Mouse (Mus musculus) left cerebral cortex, adult 18-20 months (tissue): Measurements from ENCODE around the gene Pxdn. TPM values are rescaled to one million over a fixed set of nuclear protein-coding genes. Genes with fewer than 3 reads are reported as not detected.

Experiments
- DNase-seq, 2 experiments: peaks; one replicate each; pipeline ENCODE4 v3.0.0; 2021 to 2022; ENCODE audit warnings: low spot score in 2 of 2, mixed read lengths in 1 of 2
- long read RNA-seq, 2 experiments: library from polyadenylated mRNA; stranded (forward); transcript quantifications; one replicate each; pipeline ENCODE4 v2.0.0; 2021
- total RNA-seq, 2 experiments: library from RNA; stranded (reverse); gene quantifications; 2 replicates each; pipeline ENCODE4 v1.2.3; 2021

The Pxdn gene
- total RNA-seq = 10 to 100 TPM; 41.7 to 54.0 TPM
- long read RNA-seq, experiment 1, full-length matches to known transcripts = 2 of 13 reads
- long read RNA-seq, experiment 1, partial matches to known transcripts = 9 of 13 reads
- long read RNA-seq, experiment 1, other reads (novel, unspliced or antisense) = 2 of 13 reads
- long read RNA-seq, experiment 2, full-length matches to known transcripts = 1 of 4 reads
- long read RNA-seq, experiment 2, partial matches to known transcripts = 3 of 4 reads
- long read RNA-seq, experiment 2, other reads (novel, unspliced or antisense) = 0 of 4 reads

DNA sequence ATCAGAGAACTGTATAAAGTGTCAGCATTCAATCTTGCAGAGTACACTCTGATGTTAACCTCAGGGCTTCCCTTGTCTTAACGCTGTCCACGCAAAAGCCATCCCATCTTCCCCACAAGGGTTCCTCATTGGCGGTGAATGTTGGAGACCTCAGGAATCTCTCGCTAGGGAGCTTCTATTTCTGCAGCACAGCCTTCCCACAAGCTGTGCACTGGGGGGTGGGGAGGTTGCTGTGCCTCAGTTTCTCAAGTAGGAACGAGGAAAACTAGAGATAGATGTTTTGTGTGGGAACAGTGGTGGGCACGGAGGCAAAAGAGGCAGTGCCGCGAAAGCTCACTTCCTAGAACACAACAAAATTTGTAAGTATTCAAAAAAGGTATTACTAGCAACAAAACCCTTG lies at the start of gene Pxdn:
Pxdn (plus strand) TSS at position 301 of the 400 bp plus-strand sequence.
- DNase-seq = no peak

GRCm38 (mm10) chr12:29894669-29895068 lies 42.7 kb upstream of the Pxdn start:
- DNase-seq = peak; percentile 55 to 67

DNA sequence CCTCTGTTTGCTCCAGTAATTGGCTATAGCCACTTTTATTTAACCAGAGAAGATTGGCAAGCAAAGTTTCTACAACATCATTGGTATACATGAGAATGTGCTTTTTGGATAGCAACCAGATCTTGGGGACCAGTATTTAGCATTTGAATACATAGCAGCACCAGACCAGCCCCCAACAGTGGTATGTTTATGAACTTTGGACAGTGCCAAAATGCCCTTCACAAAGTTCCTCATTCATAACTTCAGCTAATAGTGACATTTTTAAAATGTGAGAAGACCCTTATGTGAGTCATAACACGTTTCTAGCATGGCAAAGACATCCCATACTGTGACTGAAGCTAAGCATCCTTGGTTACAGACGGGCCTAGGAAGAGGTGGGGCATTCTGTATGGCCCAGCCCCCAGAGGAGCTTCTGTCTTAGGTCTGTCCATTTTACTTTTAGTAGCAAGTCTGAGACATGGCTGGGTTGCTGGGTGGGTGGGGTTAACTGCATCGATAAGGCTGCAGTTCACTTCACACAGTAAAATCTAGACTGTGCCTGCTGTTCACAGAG lies 39.8 kb upstream of the Pxdn start:
- no peak for DNase-seq

- no peak for DNase-seq
Observed at GRCm38 (mm10) chr12:29904101-29904874, 33.1 kb upstream of the Pxdn start.

DNA sequence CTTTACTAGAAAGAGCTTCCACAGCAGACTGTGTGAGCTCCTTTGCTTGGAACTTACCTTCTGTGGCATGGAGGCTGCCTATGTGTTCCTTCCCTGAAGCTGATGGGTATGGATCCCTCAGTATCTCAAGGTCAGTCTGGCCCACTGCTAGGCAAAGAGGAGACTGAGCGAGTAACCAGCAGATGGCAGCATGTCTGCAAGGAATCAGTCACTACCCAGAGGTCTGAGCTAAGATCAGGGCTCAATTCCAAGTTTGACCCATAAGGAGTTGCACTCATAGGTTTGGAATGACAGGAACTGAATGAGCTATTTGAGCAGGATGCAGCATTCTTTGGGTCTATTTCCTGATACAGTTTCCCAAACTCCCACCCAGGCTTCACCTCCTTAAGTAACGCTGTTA lies 30.4 kb upstream of the Pxdn start:
- peak; percentile 44 to 49 for DNase-seq

DNA sequence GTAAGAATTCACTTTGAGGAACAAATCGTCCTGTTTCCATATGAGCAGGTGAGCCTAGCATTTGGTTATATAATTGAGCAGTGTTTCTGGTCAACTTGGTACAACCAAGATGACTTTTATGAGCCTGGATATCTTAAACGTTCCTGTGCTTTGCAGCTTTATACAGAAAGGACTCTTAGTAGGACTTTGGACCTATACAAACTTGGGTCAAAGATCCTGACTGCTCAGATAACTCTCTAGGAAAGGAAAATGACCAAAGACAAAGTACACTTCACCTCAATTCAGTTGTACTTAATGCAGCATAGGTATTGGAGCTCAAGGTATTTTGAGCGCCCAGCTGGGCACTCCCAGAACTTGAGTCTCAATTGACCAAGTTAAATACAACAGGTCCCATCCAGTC lies 21.3 kb upstream of the Pxdn start:
- no peak for DNase-seq

- no peak for DNase-seq
Observed at GRCm38 (mm10) chr12:29916807-29917206, 20.6 kb upstream of the Pxdn start.

DNA sequence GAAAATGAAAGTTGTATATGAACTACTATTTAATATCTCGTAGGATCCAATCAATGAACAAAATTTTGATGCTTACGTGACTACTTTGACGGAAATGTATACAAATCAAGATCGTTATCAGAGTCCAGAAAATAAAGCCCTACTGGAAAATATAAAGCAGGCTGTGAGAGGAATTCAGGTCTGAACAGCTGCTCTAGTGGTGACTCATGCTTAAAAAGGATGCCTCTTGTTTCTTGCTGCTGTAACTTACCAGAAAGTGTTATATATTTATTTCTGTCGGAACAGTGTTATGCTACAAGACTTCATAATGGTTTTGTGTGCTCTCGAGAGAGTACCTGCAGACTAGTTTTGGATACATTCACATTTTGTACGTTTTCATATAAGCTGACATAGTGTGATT lies 17.1 kb upstream of the Pxdn start:
- no peak for DNase-seq

DNA sequence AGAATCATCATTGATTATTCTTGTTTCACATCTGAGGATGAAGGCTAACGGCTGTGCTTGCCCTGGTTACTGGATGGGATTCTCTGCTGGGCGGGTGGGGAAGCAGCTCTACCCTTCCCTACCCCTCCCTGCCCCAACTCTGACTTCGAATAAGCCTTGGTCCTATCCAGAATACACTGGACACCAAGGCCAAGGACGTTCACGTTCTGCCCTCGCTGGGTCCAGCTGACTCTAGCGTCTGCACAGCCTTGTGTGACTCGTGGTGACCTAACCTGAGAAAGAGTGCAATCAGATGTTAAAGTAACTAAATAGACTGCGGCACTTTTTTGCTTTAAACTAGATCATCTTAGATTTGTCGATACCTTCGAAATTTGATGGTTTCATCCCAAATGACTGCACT lies 15.9 kb upstream of the Pxdn start:
- no peak for DNase-seq

- peak; percentile 57 to 71 for DNase-seq
Observed at GRCm38 (mm10) chr12:29926896-29927295, 10.5 kb upstream of the Pxdn start.

DNA sequence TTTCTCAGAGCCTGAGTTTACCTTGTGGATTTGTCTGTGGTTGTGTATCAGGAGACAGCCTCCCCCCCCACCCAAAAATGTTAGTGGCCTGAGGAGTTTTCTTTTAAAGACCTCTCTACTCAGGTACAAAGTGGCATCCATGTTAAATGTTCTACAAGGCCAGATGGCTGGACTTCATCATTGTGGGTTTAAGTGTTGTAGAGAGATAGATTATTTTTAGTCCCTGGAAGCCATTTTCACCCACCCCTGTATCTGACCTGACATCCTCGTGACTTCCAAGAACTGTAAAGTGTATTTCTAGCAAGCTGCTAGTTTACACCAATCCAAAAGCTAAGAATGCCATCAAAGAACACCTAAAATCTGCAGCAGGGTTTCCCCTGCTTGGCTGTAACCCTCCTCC lies 6.8 kb upstream of the Pxdn start:
- DNase-seq = no peak

DNA sequence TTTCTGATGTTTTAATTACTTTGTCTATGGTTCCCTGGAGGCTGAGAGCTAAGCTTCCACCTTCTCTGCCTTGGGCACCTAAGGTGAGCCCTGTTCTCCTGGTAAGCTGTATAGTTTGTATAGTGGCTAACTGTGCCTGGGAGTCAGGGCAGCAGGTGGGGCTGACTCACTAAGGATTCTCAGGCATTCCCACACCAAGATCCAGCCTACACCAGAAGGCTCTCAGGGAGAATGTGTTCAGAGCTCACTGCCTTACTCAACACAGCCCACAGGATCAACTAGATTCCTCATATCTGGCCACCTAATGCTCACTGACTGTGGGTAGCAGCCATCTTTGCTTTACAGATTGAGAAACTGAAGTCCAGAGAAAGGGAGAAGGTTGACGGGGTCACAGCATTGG lies 4.5 kb upstream of the Pxdn start:
- DNase-seq = peak in 1 of 2 experiments; percentile 38

- no peak for DNase-seq
Observed at GRCm38 (mm10) chr12:29933501-29933900, 3.9 kb upstream of the Pxdn start.

- DNase-seq = peak; percentile 74 to 75
Observed at GRCm38 (mm10) chr12:29934120-29934581, 3.3 kb upstream of the Pxdn start.

DNA sequence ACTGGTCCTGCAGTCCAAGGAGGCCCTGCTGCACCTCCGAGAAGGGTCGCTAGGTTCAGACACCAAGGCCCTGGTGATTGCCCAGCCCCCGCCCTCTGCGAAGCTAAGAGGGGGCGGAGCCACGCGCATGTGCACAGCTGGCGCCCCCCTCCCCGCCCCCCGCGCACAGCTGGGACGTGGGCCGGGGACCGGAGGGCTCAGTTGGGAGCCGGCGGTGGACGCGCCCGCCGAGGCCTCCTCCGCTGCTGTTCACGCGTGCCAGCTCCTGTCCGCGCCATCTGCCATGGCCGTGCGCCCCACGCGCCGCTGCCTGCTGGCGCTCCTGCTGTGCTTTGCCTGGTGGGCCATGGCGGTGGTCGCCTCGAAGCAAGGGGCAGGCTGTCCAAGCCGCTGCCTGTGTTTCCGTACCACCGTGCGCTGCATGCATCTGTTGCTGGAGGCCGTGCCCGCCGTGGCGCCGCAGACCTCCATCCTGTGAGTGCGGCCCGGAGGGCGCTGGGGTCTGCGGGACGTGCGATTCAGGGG lies 505 bp downstream of the Pxdn start:
- DNase-seq = peak; percentile 59 to 71

DNA sequence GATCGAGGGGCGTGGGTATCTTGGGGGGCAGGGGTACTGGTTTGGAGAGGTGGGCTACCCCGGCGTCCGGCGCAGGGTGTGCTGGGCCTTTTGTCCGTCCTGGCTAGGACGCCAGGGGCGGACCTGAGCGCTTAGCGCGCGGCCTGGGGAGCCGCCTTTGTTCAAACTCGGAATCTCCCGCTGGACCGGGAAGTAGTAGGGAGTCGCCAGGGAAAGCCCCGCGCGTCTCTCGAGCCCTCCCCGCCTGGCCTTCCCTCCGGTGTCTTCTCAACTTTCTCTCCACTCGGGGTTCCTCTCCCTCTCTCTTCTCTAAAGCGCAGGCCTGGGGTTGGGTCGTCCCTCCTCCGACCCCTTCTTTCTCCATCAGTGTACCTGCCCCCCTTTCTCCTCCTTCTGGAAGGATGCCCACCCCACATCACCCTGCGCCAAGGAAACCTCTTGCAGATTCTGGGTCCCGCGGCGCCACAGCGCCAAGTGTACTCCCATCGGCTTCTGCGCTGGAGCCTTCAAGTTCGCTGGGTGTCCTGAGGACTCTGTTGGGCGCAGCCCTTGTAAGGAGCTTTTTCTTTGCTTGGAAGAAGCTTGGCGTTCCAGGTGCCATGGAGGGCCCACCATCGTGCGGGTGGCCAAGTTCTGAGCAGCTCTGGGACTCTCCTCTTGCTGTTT lies 1.1 kb downstream of the Pxdn start:
- DNase-seq = peak; percentile 53 to 57

DNA sequence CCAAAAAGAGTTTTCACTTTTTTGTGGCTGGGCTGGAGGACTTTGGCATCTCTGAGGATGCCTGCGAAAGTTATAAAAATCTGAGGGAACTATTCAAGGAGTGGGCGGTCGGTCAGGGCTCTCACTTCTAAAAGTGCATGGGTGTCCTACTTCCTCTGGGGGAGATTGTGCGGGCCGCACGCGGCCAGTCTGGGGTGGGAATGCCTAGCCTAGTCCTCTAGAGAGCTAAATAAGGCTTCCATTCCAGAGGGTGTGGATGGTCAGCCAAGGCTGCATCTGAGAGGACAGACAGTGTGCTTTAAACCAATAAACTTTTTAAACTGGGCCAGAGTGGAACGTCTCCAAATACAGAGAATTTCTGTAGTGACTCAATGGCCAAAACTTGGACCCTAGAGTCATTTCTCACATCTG lies 1.9 kb downstream of the Pxdn start:
- DNase-seq = peak in 1 of 2 experiments; percentile 26

DNA sequence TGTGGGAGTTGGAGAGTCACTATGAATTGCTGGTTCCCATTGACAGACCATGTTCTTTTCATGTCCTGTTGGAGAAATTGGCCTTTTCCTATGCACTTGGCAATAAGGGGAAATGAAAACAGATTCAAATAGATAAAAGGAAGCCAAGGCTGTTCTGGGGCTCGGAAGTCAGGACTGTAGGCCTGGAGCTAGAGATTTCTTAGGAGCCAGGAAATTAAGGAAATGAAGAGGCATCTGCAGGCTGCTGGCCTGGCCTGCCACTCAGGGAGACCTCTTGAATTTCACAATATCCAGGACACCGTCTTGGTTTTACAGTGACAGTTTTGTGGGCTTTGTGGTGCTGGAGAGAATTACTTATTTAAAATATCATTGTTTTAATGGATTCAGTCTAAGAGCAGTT lies 5.0 kb downstream of the Pxdn start:
- no peak for DNase-seq

DNA sequence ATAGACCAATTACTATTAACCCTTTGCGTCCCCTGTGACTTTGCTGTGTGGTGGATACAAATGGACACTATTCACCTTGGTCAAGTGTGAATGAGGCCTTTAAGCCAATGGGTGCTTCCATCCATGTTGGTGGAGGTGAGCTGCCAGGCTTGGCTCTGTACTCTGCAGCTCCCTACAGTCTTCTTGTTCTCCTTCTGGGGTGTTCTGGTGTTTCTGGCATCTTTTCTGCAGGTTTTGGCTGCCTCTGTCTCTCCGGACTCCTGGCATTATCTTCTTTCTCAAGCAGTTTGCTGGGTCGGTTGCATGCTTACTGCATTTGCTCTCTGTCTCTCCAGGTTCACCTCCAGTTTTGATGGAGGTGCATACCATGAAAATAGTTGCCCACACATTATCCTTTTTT lies 7.2 kb downstream of the Pxdn start:
- DNase-seq = no peak

DNA sequence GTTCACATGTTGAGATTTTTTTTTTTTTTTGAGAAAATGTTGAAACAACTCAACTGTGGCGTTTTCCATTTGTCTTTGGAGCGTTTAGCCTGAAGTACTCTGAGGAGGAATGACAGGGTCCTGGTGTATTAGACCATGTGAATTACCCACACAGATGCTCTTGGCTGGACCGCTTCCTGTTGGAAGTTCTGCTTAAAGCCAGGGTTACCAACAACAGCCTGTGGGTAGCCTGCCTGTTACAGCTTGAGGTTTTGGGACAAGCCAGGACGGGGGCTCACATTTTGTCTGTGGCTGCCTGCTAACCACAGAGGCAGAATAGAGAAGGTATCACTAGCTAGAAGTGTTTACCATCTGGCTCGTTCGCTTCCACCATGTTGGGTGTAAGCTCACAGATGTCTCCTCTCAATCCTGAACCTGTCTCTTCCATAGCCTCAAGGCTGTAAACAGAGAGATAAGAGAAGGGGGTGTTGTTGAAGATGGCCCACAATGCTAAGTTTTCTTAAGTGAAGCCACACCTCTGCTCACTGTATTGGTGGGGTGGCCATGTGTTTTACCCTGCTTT lies 7.9 kb downstream of the Pxdn start:
- DNase-seq = no peak

DNA sequence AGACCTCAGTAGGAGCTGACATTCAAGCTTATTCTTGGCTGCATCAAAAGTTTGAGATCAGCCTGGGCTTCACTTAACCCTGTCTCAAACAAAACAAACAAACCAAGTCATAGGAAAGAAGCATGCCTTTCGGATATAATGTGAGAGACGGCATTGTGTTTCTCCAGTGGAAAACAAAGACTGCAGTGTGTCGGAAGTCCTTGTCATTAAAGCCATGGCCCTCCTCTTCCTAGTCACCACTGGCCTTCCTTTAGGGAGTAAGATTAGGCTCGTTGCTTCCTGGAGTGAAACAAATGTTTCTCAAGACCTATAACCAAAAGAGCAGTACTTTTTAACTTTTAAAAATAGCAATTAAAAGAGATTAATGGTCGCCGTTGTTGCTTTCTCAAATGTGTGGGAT lies 13.6 kb downstream of the Pxdn start:
- no peak for DNase-seq
